Mouse (Mus musculus) 416B (cell line): Measurements from ENCODE around the gene Gm9049.
"Not testable (repeated sequence)": the region's sequence is repeated elsewhere in the genome, so short reads cannot be mapped to it uniquely, and the experiment has no call there.

Experiments used
- DNase-seq: peaks from one replicate; pipeline ENCODE4 v3.0.0; 2011; ENCODE audit warnings: low read depth

The Gm9049 gene

DNA sequence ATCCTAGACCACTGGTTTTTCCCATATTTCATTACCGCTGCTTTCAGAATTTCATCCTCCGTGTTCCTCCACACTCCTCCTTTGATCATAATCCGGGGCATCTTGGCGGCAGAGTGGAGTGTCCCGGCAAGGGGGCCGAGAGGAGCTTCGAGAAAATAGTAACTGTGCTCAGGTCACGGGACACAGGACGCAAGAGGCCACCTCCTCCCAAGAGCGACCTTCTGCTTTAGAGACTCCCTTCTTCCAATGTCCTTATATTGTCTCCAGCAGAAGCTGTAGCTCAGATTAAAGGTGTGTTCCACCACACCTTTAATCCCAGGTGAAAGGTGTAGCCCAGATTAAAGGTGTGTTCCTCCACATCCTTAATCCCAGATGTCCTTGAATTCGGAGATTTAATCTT lies at the start of gene Gm9049:
Gene Gm9049, minus strand, starts transcription at position 101 of the 400 bp plus-strand sequence.
- not testable (repeated sequence) for DNase-seq

- DNase-seq, result no peak
Observed at GRCm38 (mm10) chr10:118399917-118400316, 46.0 kb upstream of the Gm9049 start.

DNA sequence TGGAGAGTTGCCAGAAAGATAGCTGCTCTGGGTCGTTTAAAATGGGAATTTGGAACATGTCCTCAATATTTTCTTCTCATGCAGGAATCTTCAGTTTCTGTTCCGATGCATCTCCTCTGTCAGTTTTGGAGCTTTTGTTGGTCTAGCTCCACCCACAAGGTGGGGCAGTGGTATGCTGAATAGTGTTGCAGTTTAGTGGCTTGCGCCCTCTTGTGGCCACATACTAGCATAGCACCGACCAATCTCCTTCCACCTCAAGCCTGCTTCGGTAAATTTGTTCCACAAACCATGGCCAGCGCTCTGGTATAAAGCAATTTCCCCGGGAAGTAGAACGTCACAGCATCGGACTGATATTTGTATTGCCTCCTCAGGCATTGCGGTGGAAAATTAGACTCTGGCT lies 16.5 kb upstream of the Gm9049 start:
- DNase-seq, result peak; percentile 84

DNA sequence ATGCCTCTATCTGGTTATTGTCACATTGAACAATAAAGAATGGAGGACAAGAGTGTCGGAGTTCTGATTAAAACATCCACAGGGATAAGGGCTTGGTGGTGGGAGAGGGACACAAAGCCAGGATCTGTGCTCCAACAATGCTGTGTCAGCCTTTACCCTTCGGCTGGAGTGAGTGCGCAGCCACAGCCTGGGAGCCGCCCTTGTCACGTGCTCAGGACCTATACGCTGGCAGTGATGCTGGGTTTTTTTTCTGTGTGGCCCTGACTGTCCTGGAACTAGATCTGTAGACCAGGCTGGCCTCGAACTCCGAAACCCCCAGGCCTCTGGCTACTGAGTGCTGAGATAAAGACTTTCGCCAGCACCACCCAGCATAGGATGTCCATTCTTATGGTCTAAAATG lies 15.6 kb upstream of the Gm9049 start:
- no peak for DNase-seq

DNA sequence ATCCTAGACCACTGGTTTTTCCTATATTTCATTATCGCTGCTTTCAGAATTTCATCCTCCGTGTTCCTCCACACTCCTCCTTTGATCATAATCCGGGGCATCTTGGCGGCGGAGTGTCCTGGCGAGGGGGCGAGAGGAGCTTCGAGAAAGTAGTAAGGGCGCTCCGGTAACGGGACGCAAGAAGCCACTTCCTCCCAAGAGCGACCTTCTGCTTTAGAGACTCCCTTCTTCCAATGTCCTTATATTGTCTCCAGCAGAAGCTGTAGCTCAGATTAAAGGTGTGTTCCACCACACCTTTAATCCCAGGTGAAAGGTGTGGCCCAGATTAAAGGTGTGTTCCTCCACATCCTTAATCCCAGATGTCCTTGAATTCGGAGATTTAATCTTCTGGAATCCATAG lies 5.3 kb downstream of the Gm9049 start, which contains the start of gene Gm9048:
Gene Gm9048, minus strand, starts transcription at position 101 of the 400 bp plus-strand sequence.
- not testable (repeated sequence) for DNase-seq

- DNase-seq, result not testable (repeated sequence)
Observed at GRCm38 (mm10) chr10:118343155-118343554, 10.8 kb downstream of the Gm9049 start, which contains the start of gene Gm9046. TSS of gene Gm9046 (minus strand) at chr10:118343255.

DNA sequence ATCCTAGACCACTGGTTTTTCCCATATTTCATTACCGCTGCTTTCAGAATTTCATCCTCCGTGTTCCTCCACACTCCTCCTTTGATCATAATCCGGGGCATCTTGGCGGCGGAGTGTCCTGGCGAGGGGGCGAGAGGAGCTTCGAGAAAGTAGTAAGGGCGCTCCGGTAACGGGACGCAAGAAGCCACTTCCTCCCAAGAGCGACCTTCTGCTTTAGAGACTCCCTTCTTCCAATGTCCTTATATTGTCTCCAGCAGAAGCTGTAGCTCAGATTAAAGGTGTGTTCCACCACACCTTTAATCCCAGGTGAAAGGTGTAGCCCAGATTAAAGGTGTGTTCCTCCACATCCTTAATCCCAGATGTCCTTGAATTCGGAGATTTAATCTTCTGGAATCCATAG lies 16.2 kb downstream of the Gm9049 start, which contains the start of gene Gm9045:
Gene Gm9045, minus strand, starts transcription at position 101 of the 400 bp plus-strand sequence.
- not testable (repeated sequence) for DNase-seq

GRCm38 (mm10) chr10:118332308-118332707 lies 21.6 kb downstream of the Gm9049 start, which contains the start of gene Gm9044:
TSS of gene Gm9044 (minus strand) at chr10:118332408.
- DNase-seq, result not testable (repeated sequence)

DNA sequence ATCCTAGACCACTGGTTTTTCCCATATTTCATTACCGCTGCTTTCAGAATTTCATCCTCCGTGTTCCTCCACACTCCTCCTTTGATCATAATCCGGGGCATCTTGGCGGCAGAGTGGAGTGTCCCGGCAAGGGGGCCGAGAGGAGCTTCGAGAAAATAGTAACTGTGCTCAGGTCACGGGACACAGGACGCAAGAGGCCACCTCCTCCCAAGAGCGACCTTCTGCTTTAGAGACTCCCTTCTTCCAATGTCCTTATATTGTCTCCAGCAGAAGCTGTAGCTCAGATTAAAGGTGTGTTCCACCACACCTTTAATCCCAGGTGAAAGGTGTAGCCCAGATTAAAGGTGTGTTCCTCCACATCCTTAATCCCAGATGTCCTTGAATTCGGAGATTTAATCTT lies 27.0 kb downstream of the Gm9049 start, which contains the start of gene Gm9040:
Gene Gm9040, minus strand, starts transcription at position 101 of the 400 bp plus-strand sequence.
- DNase-seq, result not testable (repeated sequence)

- no peak for DNase-seq
Observed at GRCm38 (mm10) chr10:118319024-118319423, 34.9 kb downstream of the Gm9049 start.

GRCm38 (mm10) chr10:118302133-118302532 lies 51.8 kb downstream of the Gm9049 start:
- DNase-seq, result not testable (repeated sequence)
